Mouse (Mus musculus): ENCODE measurements around the gene Baiap2l1. TPM values are rescaled to one million over a fixed set of nuclear protein-coding genes. Genes with fewer than 3 reads are reported as not detected.
A peak's percentile ranks its signal among the peaks of the same experiment; 100 is the strongest.
"Not testable (repeated sequence)": the region's sequence is repeated elsewhere in the genome, so short reads cannot be mapped to it uniquely, and the experiment has no call there.

Gene Baiap2l1
- total RNA-seq (2017) = not detected in 2 replicates

DNA sequence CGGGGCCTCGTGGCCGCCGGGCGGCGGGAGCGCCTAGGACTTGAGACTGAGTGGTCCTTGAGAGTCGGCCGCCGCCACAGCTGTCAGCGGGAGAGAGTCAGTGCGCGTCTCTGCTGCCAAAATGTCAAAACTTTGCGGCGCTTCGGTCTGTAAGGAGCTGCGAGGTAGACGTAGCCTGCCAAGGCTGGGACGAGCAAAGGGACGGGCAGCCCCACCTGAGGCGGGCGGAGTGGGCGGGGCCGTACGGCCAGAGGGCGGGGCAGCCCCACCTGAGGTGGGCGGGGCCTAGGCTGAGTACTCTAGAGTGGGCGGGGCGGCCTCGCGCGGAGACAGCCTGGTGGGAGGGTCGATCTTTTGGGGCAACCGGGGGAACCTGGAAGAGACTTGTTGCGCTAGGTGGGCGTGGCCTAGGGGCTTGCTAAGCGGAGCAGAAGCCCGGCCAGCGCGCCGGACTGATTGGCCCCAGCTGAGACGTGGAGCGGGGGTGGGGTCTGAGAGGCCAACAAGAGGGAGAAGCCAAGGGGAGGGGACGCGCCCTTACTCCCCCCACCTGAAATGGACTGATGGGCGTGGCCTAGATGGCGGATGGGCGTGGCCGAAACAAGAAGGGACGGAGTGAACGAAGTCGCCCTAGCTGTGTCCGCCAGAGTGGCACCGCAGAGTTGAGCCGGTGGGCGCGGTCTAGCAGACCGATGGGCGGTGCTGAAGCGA, at the start of gene Baiap2l1:
Gene Baiap2l1, minus strand, starts transcription at position 232 of the 711 bp plus-strand sequence.
- peak; percentile 83 for ATAC-seq (replicated peaks; ENCODE audit: low read depth, poor library complexity, severe bottlenecking)

- ATAC-seq (replicated peaks; ENCODE audit: low read depth, poor library complexity, severe bottlenecking) = no peak
These were observed 48.3 kb upstream of the Baiap2l1 start for GRCm38 (mm10) chr5:144406256-144406655.

DNA sequence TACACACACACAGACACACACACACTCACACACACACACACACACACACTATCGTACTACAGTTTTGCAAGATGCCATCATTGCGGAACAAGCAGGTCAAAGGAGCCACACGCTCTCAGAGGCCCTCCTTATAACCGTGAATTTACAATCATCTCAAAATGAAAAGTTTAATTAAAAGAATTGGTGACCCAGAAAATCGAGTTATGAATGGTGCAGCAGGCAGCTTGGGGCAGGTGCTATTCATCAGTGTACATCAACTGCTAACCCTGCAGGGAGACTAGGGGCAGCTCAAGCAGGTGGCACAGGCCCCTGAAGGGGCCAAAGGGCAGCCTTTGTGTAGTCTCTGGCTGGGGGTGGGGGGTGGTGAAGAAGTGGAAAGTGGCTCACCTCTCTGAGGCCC, 42.9 kb upstream of the Baiap2l1 start:
- no peak for ATAC-seq (replicated peaks; ENCODE audit: low read depth, poor library complexity, severe bottlenecking)

- no peak for ATAC-seq (replicated peaks; ENCODE audit: low read depth, poor library complexity, severe bottlenecking)
These were observed 39.7 kb upstream of the Baiap2l1 start for GRCm38 (mm10) chr5:144397566-144397965.

GRCm38 (mm10) chr5:144394142-144394541, 36.2 kb upstream of the Baiap2l1 start:
- ATAC-seq (replicated peaks; ENCODE audit: low read depth, poor library complexity, severe bottlenecking) = no peak

GRCm38 (mm10) chr5:144387851-144388250, 29.9 kb upstream of the Baiap2l1 start:
- ATAC-seq (replicated peaks; ENCODE audit: low read depth, poor library complexity, severe bottlenecking) = peak; percentile 78

DNA sequence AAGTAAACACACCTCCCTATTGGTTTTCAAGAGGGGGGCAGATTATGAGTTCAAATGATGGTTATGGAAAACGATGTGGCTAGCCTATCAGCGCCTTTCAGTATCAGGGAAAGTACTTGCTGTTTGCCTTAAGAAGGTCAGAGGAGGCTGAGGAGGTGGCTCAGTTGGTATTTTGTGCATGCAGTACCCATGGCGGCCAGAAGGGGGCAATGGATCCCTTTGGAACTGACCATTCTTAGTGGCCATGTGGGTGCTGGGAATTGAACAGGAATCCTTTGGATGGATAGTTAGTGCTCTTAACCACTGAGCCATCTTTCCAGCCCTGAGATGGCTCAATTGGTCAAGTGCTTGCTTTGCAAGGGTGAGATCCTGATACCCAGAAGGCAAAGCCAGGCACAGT, 26.0 kb upstream of the Baiap2l1 start:
- ATAC-seq (replicated peaks; ENCODE audit: low read depth, poor library complexity, severe bottlenecking) = peak; percentile 31; the same call in 1 of the 2 replicates

DNA sequence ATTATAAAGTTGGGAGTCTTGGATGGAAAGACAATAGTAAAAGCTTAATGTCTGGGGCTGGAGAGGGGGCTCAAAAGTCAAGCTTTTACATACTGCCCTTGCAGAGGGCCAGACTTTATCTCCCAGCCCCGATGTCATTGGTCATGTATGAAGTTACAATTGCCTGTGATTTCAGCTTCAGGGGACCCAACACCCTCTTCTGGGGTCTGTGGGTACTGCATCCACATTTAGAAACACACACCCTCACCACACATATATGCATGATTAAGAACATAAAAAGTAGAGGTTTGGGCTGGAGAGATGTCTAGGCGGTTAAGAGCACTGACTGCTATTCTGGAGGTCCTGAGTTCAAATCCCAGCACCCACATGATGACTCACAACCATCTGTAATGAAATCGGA, 23.9 kb upstream of the Baiap2l1 start:
- peak; percentile 54; the same call in 1 of the 2 replicates for ATAC-seq (replicated peaks; ENCODE audit: low read depth, poor library complexity, severe bottlenecking)

GRCm38 (mm10) chr5:144380689-144381088, 22.8 kb upstream of the Baiap2l1 start:
- ATAC-seq (replicated peaks; ENCODE audit: low read depth, poor library complexity, severe bottlenecking) = no peak

DNA sequence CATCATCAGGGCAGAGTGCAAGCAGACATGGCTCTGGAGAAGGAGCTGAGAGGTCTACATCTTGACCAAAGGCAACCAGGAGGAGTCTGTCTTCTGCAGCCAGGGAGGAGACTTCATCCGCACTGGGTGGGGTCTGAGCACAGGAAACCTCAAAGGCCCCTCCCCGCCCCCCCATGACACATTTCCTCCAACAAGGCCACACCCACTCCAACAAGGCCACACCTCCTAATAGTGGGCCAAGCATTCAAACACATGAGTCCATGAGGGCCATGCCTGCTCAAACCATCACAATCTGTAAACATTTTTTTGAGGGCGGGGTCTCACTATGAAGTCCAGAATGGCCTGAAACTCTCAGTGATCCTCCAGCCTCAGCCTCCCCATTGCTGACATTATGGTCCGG, 21.5 kb upstream of the Baiap2l1 start:
- ATAC-seq (replicated peaks; ENCODE audit: low read depth, poor library complexity, severe bottlenecking) = no peak

DNA sequence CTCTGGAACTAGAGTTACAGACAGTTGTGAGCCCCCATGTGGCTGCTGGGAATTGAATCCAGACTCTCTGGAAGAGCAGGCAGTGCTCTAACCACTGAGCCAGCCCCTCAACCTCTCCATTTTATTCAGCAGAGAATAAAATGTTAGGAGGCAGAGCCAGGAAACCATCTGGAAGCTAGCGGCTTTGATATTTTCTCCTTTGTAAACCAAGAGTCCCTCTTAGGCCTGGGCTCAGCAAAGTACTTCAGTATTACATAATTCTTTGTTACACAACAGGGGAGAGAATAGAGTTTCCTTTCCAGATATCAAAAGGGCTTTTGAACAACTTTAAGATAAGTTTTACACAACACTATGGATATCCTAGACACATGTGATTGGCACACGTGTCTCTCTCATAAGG, 15.0 kb upstream of the Baiap2l1 start:
- ATAC-seq (replicated peaks; ENCODE audit: low read depth, poor library complexity, severe bottlenecking) = no peak

DNA sequence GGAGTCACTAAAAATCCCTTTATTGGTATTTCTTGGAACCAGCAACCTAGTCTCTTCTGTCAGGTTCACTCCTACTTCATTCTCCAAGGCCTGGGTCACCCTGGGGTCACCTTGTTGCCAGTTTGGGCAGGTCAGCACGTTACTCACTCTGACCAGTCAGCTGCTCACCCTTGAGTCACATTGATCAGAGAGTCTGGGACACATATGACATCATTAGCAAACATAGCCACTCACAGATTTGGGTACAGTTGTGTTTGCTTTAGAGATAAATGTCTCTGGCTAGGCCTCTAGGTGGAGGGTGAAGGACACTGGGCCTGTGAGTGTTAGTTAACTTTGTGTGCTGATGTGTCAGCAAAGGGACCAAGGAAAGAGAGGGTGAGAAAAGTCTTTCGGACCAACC, 14.3 kb upstream of the Baiap2l1 start:
- no peak for ATAC-seq (replicated peaks; ENCODE audit: low read depth, poor library complexity, severe bottlenecking)

GRCm38 (mm10) chr5:144370986-144371385, 13.1 kb upstream of the Baiap2l1 start:
- ATAC-seq (replicated peaks; ENCODE audit: low read depth, poor library complexity, severe bottlenecking) = no peak

GRCm38 (mm10) chr5:144368661-144369205, 10.8 kb upstream of the Baiap2l1 start:
- no peak for ATAC-seq (replicated peaks; ENCODE audit: low read depth, poor library complexity, severe bottlenecking)

DNA sequence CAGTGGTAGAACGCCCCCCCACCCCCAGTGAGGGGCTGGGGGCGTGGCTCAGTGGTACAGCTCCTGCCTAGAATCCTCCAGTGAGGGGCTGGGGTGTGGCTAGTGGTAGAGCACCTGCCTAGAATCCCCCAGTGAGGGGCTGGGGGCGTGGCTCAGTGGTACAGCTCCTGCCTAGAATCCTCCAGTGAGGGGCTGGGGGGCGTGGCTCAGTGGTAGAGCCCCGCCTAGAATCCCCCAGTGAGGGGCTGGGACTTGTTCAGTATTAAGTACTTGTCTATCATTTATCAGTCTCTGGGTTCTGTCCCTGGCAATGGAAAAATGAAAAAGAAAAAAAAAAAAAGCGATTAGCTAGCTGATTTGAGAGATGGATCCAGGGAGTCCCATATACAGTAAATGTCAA, 8.6 kb upstream of the Baiap2l1 start:
- not testable (repeated sequence) for ATAC-seq (replicated peaks; ENCODE audit: low read depth, poor library complexity, severe bottlenecking)

DNA sequence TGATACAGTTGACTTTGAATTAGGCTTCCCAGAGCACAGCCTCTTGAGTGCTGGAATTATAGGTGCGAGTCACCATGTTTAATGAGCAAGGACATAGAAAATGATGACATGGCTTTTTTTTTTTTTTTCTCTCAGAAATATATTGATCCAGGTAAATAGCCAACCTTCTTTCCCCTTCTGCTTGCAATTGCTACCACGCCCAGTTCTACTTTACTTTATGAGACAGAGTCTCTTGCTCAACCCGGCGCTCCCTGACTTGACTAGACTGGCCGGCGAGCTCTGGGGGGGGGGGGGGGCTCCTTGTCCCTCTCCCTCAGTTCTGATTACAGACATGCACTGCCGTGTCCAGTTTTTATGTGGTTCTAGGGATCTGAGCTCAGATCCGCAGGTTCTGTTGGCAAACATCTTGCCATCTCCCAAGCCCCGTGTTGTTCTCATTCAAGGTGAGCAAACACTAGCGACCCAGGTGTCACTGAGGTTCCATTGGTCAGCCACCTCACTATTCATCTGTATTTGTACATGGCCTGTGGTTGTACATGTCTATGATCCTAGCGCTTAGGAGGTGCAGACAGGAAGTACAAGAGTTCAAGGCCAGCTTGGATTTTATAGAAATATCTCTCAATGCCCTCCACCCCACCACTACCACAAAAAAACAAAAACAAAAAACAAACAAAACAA, 6.9 kb upstream of the Baiap2l1 start:
- ATAC-seq (replicated peaks; ENCODE audit: low read depth, poor library complexity, severe bottlenecking) = no peak

DNA sequence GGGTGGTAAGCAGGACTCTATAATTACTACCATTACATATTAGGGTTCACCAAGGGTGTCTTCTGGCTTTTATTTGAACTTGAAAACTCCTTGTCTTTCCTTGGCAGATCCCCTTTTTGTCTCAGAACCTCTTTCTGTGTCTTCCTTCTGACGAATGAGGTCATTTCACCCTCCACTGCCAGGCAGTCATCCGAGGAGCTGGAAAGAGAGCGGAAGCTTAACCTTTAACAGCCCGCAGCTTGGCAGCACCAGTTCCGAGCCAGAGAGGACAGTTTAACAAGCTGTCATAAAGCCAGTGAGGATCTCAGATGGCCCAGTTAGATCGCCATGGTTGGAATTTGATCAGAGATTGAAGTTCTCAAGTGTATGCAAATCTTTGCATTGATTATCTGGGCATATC, 2.4 kb upstream of the Baiap2l1 start:
- no peak for ATAC-seq (replicated peaks; ENCODE audit: low read depth, poor library complexity, severe bottlenecking)

GRCm38 (mm10) chr5:144359886-144360285, 2.0 kb upstream of the Baiap2l1 start:
- ATAC-seq (replicated peaks; ENCODE audit: low read depth, poor library complexity, severe bottlenecking) = no peak

GRCm38 (mm10) chr5:144358592-144358917, 643 bp upstream of the Baiap2l1 start:
- ATAC-seq (replicated peaks; ENCODE audit: low read depth, poor library complexity, severe bottlenecking) = no peak

- ATAC-seq (replicated peaks; ENCODE audit: low read depth, poor library complexity, severe bottlenecking) = 0 out of 2 replicates have a peak, but pooled peaks have one; percentile 3
These were observed 396 bp downstream of the Baiap2l1 start for GRCm38 (mm10) chr5:144357551-144357880.

DNA sequence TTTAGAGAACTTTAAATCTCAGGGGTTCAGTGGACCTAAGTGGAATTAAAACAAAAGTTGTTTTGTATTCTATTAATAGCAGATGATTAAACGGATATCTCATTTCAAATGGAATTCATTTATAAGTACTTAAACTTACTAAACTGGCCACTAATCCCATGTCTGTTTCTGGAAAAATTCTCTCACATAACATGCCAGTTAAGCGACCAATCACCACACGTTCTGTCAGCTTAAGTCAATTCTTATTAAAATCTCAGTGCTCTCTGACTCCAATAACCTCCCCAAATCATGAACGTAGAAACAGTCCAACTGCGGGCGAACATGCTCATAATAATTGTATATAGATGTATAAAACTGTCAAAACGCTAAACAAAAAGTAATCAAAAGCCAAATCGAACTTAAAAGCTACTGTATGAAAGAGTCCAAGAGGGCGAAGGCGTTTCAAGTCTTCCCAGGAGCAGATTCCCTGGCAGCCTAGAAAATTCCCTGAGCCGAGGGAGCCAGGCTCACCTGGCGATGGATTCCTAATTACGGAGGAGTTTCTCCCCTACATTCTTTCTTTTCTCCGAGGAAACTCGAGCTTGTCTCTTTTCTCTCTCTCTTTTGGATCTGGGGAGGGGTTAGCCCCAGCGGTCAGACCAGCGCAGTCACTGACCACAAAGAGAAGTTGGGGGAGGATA, 996 bp downstream of the Baiap2l1 start:
- no peak for ATAC-seq (replicated peaks; ENCODE audit: low read depth, poor library complexity, severe bottlenecking)
